Mouse (Mus musculus) adrenal gland, postnatal 25 days (tissue): ENCODE data around the gene Pik3r1. TPM values are rescaled to one million over a fixed set of nuclear protein-coding genes. Genes with fewer than 3 reads are reported as not detected.

Source experiments
- DNase-seq: peaks from one replicate; pipeline ENCODE4 v3.0.0; 2021; ENCODE audit warnings: mixed read lengths
- total RNA-seq: library from RNA; stranded (reverse); gene quantifications from 2 replicates; pipeline ENCODE4 v1.2.3, GENCODE M21; 2021

The Pik3r1 gene
- total RNA-seq, 1 experiment from 2014 or later: 193 TPM

DNA sequence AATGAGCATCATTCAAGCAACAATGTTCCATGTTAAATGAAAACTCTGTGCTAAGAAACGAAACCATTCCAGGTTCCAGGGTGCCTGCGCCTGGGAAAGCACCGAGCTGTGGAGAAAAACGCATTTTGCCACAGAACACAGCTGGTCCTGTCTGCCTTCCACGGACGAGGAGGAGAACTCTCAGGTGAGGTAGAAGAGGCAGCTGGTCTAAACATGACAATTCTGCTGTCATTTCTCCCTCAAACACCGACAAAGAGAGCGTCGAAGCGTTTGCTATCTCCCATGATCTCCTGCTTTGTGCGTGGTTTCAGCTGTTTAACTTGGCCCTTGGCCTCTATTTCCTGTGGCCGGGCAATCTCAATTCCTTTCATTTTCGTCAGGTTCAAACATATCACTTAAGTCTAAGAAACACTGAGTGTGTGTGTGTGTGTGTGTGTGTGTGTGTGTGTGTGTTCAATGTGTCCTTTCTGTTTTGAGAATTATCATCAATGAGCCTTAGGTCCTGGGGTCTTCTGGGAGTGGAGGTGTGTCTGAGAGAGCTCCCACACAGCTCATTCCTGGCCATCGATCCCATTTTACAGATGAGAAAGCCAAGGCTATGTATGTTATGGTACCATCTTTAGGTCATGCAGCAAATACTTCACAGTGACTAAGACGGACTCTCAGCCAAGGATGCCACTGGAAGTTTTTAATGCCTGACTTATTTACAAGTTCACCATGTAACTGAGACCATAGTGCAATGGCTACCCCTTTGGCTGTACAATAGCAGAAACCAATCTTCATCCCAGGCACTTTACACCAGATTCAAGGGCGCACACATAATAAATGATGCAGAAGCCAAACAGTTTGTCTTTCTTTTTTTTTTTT lies 31.3 kb downstream of the Pik3r1 start:
- DNase-seq: no peak

DNA sequence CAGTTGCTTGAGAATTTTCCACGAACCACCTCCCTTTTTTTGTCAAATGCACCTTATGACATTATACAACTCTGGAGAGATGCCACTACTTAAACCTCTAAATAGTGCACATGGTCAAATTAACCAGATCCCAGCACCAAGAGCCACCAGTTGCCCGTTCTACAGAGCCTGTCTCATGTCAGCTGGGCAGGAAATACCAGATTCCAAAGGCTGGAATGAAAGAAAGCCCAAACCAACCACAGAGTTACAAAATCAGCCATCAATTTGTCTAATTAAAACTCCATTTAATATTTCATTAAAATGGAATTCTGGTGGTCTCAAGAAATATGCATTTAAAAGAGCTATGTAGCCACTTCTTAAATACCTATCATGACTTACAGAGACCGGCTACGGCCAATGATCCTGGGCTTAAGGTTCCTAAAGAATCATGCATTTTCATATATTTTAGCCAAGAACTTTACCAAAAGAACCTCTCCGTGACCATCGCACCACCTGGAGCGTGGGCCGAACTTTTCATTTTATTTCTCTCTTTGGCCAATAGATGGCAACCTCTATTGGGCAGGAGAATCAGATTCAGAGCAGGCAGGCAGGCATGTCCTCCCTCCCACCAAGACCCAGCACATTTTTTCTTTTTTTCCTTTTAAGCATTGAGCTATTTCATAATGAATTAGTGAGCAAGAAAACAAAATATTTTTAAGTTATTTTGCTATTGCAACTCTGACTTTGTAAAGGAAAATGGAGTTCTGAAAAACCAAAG lies 32.5 kb downstream of the Pik3r1 start:
- DNase-seq: no peak

DNA sequence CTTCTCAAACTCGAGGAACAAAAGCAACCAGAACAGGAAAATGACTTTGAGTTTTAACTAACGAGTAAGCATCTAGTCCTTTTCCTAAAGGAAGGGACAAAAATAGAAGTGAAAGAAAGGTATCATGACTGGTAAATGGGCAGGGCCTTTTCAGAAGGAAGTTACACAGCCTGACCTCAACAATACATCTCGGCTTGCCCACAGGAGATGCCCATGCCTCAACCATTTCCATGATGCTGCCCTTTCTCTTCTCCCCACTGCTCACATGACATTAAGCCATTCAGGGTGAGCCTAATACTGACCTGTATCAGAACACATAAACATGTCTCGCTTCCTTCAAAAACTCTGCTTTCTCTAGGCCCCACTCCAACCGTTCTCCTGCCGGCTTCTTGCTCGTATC lies 33.8 kb downstream of the Pik3r1 start:
- DNase-seq: no peak

DNA sequence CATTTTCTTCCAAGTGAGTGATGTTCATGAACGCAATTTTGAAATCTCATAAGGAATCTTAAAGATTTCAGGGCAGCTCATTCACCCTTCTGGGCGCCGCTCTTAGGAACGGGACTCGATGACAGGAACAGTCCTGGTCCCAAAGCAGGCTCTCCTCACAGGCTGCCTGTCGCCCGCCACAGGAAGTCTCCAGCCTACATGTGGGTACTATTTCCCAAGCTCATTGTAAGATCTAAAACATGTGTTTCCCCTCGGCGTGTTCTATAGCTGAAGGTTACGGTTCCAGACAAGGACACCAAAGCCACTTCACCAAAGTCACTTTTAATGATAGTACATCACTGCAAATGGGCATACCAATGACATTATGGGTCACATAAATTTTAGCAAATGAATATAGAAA lies 35.3 kb downstream of the Pik3r1 start:
- DNase-seq: no peak

DNA sequence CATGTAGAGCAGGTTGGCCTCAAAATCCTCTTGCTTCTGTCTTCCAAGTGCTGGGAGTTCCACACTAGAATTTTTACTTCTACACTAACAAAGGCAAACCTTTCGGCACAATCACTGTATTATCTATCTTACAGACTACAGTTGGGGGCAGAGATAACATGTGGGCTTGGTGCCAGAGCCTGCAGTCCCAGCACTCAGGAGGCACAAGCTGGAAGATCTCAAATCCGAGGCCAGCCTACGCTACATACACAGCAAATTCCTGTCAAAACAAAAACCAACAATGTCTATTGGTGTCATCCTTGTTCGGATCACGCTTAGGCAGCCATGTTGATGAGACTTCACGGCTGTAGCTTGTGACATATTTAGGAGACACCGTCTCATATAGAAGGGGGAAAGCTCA lies 36.2 kb downstream of the Pik3r1 start:
- no peak for DNase-seq

DNA sequence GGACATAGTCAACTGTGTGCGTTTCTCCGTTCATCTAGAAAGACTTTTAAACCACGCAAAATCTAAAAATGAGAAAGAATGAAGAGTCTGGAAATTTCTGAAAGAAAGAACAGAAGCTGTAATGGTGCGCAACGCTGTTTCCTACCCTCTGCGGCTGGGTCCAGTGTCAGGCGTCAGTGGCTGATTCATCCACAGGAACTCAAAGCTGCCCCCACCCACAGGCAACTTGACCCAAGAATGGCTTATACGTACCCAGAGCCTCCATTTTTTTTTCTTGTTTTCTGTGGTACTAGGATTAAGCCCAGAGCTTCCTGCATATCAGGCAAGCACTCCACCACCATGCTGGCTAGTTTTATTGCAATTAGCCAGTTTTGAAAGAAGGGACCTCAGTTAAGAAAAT lies 37.7 kb downstream of the Pik3r1 start:
- no peak for DNase-seq

DNA sequence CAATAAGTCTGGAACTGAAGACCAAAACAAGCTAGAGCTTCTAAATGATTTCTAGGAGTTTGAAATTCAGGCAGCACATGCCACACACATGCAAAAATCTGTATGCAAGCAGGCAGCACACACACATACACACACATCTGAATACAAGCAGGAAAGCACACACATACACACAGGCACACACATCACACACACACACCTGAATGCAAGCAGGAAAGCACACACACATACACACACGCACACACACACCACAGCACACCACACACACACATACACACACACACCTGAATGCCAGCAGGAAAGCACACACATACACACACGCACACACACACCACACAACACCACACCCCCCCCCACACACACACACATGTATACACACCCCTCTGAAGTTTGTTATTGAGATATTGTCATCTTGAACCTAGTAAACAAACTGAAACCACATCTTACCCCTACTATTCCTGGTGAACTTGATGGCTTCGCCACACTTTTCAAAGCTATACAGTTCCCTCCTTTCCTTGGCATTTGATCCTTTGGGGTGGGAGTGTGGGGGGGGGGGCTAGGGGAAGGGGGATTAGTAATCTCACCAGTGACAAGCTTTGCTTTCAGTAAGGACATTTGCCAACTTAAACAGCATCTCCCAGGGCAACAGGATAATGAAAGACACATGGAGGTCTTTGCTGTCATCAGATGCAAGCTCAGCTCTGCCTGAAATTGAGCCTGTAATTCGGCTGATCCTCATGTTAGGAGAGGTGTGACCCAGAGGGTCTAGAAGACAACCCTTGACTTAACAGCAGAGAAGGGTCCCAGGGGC lies 38.6 kb downstream of the Pik3r1 start:
- DNase-seq: no peak

DNA sequence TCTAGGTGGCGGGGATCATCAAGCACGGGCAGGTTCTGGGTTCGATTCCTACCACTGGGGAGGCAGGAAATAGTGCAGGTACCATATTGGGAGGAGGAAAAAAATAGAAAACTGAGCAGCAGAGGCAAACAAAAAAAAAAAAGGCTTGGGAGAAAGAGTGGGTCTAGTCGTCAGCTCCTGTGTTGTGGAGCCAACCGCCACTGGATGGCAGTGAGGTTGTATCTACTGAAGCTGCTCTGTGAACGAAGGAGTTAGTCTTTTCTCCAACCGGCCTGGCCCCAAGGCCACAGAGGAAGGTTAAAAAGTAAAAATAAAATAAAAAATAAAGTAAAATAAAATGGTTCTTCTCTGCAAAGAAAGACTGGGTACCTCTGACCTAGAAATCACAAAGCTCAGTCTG lies 39.2 kb downstream of the Pik3r1 start:
- DNase-seq: peak; percentile 35

DNA sequence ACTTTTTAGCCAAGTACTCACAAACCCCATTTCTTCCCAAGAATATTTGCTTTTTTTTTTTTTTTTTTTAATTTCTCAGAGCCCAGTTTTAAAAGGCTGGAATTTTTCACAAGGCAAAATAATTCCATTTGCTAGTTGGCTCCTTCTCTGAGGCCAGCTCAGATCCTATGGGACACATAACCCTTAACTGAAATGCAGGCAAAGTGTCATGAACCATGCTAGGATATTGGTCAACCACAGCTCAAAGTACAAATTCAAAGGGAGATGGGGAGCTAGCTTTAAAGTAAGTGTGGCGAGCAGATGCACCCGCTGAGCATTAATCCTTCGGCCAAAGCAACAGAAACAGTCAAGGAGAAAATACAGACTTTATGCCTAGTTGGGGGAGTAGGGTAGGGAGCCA lies 39.7 kb downstream of the Pik3r1 start:
- no peak for DNase-seq

DNA sequence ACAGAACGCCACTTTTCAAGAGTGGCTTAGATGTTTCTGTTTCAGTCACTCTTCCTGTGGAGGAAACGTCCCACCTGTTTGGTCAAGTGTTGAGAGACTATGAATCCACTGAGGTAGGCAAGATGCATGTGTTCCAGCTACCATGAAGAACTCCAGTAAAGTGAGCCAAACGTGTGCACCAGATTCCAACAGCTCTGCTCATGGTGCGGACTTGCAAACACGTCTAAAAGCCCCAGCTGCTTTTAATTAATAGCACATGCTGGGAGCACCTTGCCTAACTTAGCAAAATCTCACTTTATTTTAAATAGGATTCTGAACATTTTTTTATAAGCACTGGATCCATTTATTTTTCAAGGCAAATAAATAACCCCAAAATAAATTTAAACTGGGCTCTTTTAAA lies 40.2 kb downstream of the Pik3r1 start:
- DNase-seq: no peak

DNA sequence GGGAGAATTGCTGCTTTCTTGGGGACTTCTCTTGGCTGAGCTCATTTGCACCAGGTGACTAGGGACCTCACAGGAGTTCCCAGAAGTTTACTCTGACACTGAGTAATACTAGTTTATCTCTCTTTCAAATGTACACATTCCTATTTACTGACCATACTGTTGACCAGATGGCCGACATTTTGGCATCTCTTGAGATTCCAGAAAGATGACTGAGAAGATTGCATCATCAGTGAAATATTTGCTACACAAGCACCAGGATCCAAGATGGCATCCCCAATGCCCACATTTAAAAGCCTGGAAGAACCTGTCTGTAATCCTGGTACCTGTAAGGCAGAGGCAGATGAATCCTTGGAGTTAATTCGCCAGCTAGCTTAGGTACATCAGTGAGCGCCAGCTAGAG lies 41.1 kb downstream of the Pik3r1 start:
- DNase-seq: no peak

DNA sequence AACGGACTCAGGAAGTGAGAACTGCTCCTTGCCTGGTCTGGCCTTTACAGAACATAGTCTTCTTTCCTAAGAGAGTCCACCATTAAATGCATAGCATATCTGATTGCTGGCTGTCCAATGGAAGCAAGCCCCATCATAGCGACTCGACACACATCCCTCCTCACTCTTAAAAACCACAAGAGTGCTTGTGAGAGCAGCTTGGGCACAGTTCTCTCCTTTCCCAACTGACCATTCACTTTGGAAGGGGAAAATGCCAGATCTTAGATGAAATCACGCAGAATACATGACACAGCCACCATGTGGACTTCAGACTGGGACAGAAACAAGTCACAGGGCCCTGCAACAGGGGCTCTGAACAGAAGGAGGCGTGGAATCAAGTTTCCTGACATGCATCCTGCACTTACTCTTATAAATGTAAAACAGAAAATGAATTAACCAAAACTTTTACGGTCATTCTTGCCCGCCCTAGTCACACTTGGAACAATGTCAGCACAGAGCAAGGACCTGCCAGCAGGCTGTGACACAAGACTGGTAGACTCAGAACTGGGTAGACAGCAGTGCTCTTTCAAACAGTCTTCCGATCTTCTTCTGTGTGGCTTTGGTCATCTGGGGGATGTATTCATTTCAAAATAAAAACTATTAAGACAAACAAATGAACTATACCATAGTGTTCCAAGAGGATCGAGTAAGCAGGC lies 46.0 kb downstream of the Pik3r1 start:
- DNase-seq: peak; percentile 23

DNA sequence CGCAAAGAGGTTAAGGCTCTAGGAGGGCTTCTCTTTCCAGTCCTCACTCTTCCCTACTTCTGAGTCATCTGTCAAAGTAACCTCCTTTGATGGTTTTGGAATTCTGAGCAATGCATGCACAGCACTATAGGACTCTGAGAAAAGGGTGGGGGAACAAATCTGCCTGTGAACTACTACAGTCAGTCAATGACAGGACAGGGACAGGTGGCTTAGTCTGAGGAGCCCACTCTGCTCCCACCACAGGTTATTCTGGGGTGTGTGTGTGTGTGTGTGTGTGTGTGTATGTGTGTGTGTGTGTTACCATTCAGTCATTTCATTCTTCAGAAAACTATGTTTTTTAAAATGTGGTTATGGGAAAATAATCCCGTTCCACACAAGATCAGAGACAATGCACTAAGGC lies 46.9 kb downstream of the Pik3r1 start:
- DNase-seq: no peak

DNA sequence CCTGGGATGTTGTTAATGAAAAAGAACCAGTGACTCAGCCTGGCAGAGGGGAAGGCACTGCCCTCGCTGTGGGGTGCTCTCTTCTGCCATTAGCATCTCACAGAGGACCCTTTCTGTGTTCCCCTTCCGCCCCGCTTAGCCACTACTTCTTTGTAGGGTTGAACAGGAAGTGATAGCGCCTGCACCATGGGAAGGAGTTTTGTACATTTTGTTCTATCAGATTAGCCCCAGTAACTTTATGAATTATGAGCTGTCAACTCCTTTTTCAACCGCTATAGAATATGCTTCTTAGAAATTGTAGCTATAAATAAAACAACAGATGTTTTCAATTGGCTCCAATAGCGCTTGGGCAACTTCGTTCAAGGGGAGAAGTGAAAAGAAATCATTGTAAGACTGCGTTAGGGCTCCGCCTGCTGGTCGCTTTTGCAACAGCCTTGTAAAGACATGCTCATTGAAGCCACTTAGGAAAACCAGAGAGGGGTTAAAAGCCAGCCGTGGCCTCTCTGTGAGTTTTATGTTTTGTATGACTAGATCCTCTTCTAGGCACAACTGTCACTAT lies 48.6 kb downstream of the Pik3r1 start:
- peak; percentile 80 for DNase-seq

DNA sequence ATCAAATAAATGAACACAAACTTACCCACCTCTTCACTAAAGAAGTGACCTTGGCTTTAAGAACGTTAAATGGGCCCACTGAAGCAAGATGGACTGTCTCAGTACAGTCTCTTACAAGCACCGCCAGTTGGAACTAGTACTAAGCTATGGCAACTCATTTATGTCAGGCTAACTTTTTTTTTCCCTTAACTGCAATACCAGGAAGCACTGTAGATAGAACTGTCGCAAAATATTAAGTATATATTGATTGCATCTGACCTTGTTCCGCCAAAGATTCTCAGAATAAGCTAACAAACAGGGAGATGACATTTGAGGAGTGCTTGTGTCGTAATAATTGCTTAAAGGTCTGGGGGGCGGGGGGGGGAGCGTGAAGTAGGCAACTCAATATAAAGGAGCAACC lies 49.3 kb downstream of the Pik3r1 start:
- no peak for DNase-seq

DNA sequence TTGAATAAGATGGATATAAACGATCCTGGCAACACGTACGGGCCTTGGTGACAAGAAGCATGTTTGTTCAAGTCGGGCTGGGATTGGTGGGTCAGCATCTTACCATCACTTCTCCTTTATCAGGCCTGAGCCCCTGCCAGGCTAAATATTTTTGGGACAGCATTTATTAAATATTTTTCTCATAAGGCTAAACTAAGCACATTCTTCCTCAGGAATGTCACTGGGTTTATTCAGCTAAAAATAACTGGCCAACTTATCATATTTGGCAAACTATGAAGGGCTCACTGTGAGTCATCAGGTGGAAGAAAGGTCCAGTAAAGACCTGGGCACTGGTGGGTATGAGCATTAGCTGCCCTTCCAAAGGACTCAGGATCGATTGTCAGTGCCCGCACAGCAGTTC lies 50.2 kb downstream of the Pik3r1 start:
- no peak for DNase-seq

DNA sequence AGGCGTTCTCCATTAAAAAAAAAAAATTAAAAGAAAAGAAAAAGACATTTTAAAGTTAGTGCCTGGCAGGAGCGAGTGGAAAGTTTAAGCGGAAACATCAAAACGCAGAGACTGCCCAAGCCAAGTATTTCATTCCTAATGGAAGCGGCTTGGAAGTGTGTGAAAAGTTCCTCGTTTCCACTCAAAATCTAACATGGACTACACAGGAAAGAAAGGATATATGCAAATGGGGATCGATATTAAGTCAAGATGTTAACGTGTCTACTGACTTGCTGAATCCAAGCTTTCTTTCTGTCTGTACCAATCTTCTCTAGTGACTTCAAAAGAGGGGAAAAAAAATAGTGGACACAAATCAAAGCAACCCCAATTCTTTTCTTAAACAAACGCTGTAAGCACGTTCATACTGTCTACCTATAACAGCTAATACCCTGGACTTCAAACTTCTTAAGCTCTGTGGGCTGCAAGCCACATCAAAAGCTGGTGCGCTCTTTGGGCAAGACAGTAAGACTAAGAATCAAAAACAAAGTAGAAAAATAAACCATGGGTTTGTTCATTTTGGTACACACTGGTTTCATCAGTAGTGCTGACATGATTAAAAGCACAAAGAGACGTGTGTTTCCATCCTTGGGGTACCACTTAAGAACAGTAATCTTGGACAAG lies 54.5 kb downstream of the Pik3r1 start:
- DNase-seq: no peak

DNA sequence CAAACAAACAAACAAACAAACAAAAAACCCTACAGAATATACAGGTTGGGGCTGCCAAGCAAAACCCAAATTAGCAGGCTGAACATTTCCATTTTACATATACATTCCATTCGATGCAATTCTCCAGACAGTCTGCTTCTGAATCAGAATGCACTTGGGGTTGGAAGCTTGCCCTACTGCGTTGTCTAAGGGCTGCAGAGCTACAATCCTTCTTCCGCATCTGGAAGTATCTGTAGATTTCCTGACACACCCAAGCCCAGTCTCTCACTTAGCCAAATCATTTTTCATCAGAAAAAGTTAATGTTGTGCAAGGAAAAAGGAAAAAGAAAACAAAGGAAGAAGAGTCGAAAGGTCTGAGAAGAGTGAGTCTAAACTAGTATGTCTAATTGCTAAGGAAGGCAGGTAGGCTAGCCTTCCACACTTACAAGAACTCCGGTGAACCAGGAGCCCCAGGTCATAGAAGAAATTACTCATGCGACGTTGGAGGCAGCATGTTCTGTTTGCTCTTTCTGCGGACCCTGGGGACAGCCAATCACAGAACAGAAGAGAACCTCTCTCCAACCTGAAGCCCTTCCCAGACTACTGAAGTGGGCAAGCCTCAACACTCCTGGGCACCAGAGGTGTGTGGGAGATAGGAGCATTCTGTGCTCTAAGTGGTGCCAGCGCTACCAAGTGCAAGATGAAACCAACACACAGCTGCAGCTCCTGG lies 55.1 kb downstream of the Pik3r1 start:
- no peak for DNase-seq

DNA sequence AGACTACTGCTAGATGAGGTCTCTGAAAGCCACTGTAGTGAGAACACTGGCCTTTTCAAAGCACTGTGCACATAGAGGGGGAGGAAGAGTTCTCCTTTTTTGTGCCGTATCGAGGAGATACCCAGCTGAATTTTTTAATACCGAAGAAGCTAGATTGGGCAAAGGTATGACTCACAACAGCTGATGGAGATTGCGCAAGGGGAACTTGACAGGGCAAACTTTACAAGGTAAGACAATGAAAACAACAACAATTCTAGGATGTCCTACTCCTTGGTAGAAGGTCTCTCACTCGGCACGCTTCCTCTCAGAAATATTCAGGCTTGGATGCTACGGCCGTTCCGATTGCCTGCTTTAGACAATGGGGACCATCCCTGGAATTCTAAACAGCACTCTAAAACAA lies 55.9 kb downstream of the Pik3r1 start:
- DNase-seq: no peak

DNA sequence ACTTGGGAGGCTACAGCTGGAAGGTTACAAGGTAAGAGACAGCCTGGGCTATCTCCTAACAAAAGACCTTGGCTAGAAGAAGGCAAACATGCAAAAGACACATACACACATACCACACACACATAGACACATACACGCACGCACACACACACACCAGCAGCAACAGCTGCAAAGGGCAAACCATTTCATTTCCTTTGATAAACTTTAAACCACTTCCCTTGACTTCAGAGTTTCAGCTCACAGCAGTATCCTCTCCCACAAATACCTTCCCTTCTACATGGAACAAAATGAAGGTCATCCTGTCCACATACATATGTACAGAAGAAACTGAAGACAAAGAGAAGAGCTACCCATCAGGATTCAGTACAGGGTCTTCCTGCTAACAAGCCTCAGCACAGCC lies 56.7 kb downstream of the Pik3r1 start:
- DNase-seq: no peak

DNA sequence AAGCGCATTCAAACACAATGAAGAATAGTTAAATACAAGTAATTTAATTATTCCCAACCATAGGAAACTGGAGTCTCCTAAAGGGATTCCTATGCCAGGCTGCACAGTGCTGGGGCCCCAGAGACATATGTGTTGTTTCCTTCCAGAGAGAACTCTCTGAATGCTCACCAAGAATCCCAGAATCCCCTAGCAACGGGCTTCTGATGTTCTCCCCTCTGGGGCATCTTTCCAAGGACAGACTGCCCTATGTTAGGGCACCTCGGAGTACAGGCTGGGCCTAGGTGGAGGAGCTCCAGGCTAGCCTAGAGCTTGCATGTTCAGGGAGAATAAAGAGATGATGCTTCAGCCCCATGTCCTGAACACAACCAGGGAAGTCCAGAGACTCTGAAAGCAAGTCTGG lies 58.2 kb downstream of the Pik3r1 start:
- DNase-seq: no peak
